Mouse (Mus musculus) stomach, embryonic 14.5 days (tissue): ENCODE data around the gene Sntn. TPM values are rescaled to one million over a fixed set of nuclear protein-coding genes. Genes with fewer than 3 reads are reported as not detected.

Experiments
- polyA plus RNA-seq: library from polyadenylated mRNA; unstranded; fragments of >200 nt; fragmentation: Nextera tagmentation; extraction: Ambion mirVana; gene quantifications from 2 replicates; pipeline ENCODE4 v1.2.1, GENCODE M21; 2014

Gene Sntn
- polyA plus RNA-seq, 1 experiment from 2014 or later: not detected

Other genes with a start within 250 kb of the Sntn start
- gene Gm281, start 243.6 kb downstream of the Sntn start, polyA plus RNA-seq: 0.08 TPM in 1 of 2 replicates, not detected in the other